Mouse (Mus musculus) bone marrow, adult 2 months (tissue): ENCODE data around the gene Mllt10. TPM values are rescaled to one million over a fixed set of nuclear protein-coding genes. Genes with fewer than 3 reads are reported as not detected.
A peak's percentile ranks its signal among the peaks of the same experiment; 100 is the strongest.

ENCODE experiments used
- H3K27ac ChIP-seq: fragments of 200-500 bp; 2 replicates; pipeline ENCODE4 v1.5.1; 2012; ENCODE audit warnings: low read depth, mild to moderate bottlenecking, control low read depth, inconsistent platforms, low read length; ENCODE audit not compliant: control insufficient read depth, poor library complexity, insufficient read depth
- H3K4me1 ChIP-seq: fragments of 200-500 bp; 2 replicates; pipeline ENCODE4 v1.6.1; 2011; ENCODE audit warnings: low read length; ENCODE audit not compliant: control insufficient read depth, insufficient read depth
- H3K4me3 ChIP-seq: fragments of 200-500 bp; replicated peaks from 2 replicates; pipeline ENCODE3; 2011; ENCODE audit warnings: mild to moderate bottlenecking, low read depth, low read length, control low read depth; ENCODE audit not compliant: control insufficient read depth
- CTCF ChIP-seq: fragments of 200-500 bp; IDR thresholded peaks from 2 replicates; pipeline ENCODE4 v1.5.1; 2011; ENCODE audit warnings: low read length, control low read depth; ENCODE audit not compliant: control insufficient read depth, insufficient read depth
- POLR2A ChIP-seq: fragments of 200-500 bp; IDR thresholded peaks from 2 replicates; pipeline ENCODE4 v1.6.1; 2011; ENCODE audit warnings: low read depth, mild to moderate bottlenecking, control low read depth, low read length, borderline replicate concordance; ENCODE audit not compliant: control insufficient read depth
- WGBS: fragments of 180-500 bp; shearing (Covaris S2); methylation state at CpG from one replicate; pipeline ENCODE4 v1.1.7; 2018; 5-methylcytosine and 5-hydroxymethylcytosine counted together
- polyA plus RNA-seq: library from polyadenylated mRNA; stranded (reverse); fragments of >200 nt; gene quantifications from 2 replicates; pipeline ENCODE4 v1.2.4, GENCODE M21; 2011; ENCODE audit warnings: low replicate concordance; ENCODE audit not compliant: missing spikeins, insufficient read depth, insufficient read length

Mllt10 gene
- polyA plus RNA-seq, 1 experiment = 49.4 TPM

DNA sequence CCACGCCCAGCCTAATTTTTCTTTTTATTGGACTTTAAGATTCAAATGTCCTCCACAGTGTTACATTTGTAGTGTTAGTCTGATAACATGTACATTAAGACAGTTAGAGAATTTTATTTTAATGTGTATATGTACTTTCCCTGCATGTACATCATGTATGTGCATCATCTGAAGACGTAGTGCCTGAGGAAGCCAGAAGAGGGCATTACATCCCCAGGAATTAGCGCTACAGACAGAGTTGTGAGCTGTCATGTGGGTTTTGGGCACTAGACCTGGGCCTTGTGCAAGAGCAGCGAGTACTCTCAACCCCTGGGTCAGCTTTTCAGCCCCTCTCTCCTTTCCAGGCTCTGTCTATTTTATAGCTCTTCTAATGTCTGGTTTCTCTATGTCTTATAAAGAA, 147.9 kb downstream of the Mllt10 start:
- WGBS = 94% methylated on average over 4 of the region's 4 CpGs
- no peaks in the 10 kb centered on the region for H3K4me1 ChIP-seq
- no peak overlapping the region for H3K27ac ChIP-seq
- no peak for TF ChIP-seq CTCF
- TF ChIP-seq POLR2A = no peak
- no peak overlapping the region for H3K4me3 ChIP-seq

DNA sequence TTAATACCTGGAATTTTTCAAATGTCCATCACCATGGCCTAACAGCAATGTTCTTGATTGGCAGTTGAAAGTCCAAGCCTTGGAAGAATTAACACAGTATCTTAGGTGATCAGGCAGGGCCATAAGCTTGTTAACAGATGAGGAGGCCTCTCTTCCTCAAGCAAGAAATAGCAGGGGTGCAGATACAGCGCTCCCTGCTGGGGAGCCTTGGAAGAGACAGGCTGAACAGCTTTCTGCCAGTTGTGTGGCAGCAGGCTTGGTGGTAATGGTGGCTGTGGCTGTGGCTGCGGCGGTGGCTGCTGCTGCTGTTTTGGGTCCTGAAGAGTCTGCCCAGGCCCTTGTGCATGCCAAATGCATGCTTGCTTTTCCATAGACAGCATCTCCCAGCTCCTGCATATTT, 150.1 kb downstream of the Mllt10 start:
- Histone ChIP-seq H3K4me3 (no peak overlapping the region), H3K27ac (no peak overlapping the region), H3K4me1 (no peaks in the 10 kb centered on the region)
- 81% methylated on average over 3 of the region's 3 CpGs for WGBS
- TF ChIP-seq CTCF (peak; percentile 77), POLR2A (no peak)

DNA sequence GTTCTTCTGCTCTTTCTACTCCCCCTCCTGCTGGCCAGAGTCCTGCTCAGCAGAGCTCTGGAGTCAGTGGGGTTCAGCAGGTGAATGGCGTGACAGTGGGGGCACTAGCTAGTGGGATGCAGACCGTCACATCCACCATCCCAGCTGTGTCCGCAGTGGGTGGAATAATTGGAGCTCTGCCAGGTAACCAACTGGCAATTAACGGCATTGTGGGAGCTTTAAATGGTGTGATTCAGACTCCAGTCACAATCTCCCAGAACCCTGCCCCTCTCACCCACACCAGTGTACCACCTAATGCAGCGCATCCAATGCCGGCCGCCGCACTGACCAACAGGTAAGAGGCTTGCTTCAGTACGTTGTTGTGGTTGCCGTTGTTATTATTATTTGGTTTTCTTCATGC, 151.8 kb downstream of the Mllt10 start:
- 94% methylated on average over 10 of the region's 10 CpGs for WGBS
- TF ChIP-seq CTCF (no peak), POLR2A (no peak)
- Histone ChIP-seq H3K27ac (no peak overlapping the region), H3K4me1 (no peaks in the 10 kb centered on the region), H3K4me3 (no peak overlapping the region)

DNA sequence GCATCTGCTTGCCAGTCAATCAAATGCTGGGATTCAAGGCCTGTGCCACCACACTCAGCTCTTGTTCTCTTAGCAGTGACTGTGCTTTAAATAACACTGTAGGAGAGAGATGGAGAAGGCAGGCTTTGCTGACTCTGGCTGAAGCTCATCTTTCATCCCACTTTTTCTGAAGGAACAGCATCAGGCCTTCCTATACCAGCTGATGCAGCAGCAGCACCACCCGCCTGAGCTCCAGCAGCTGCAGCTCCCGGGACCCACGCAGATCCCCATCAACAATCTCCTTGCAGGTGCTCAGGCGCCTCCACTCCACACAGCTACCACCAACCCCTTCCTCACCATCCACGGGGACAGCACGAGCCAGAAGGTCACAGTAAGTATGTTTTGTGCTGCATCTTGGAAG, 153.5 kb downstream of the Mllt10 start:
- WGBS = 89% methylated on average over 6 of the region's 6 CpGs
- no peak overlapping the region for H3K27ac ChIP-seq
- no peaks in the 10 kb centered on the region for H3K4me1 ChIP-seq
- TF ChIP-seq CTCF (no peak), POLR2A (no peak)
- no peak overlapping the region for H3K4me3 ChIP-seq

DNA sequence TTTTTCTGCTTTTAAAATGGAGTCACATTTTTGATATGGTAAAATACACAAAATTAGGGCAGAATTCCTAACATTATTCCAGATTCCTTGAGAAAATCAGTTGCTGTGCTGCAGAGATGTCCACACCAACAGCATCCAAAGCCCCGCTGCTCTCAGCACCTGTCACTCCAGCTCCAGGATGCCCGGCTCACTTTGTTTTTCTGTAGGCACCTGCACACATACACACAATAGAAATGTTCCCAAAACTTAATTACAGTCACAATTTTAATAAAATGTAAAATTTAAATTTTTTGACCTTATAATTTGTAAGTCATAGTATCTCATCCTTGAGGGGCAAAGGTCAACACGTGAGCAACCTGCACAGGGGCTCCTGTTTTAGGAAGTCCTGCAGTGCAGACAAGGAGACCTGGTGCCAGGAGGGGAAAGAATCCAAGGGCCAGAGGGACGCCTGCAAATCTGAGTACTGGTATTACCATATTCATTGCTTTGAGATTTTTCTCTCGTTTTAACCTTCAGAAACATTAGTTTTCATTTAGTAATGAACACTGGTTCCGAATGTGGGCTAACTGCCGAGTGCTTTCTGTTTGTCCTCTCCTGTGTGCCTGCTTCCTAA, 154.3 kb downstream of the Mllt10 start:
- H3K4me1 ChIP-seq = no peaks in the 10 kb centered on the region
- no peak overlapping the region for H3K4me3 ChIP-seq
- WGBS = 88% methylated on average over 7 of the region's 7 CpGs
- no peak overlapping the region for H3K27ac ChIP-seq
- TF ChIP-seq POLR2A (no peak), CTCF (no peak)

DNA sequence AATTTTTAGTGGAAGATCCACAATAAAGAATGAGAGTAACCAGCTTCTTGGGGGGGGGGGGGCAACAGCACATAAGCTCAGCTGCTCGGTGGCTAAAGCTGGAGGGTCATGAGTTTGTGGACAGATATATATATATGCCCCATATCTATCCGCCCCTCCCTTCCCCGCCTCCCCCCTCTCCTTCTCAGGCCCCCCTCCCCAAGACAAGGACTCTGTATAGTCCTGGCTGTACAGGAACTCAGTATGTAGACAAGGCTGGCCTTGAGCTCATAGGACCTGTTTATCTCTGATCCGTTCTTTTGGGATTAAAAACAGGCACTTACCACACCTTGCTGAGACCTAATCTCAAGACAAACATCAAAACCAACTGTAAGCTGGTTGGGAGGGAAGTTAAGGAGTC, 154.9 kb downstream of the Mllt10 start:
- WGBS = 88% methylated on average over 4 of the region's 4 CpGs
- Histone ChIP-seq H3K27ac (no peak overlapping the region), H3K4me1 (no peaks in the 10 kb centered on the region), H3K4me3 (no peak overlapping the region)
- TF ChIP-seq POLR2A (no peak), CTCF (no peak)

DNA sequence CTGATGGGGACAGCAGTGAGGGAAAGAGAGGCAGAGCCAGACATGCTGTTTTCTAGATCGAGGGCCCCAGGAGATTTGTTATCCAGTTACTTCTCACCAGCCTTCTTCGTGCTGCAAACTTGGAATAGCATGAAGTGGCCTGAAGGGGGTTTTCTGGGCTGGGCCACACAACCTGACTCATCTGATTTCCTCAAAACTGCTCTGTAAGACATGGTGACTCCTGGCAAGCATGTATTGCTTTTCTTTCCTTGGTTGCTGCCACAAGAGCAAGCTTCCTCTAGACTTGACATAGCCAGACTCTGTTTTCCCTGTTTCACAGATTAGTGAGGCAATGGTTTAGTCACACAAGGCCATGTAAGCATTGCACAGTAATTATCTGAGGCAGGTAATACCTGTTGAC, 159.0 kb downstream of the Mllt10 start:
- no peak overlapping the region for H3K4me3 ChIP-seq
- WGBS = 71% methylated on average over 2 of the region's 2 CpGs
- no peak overlapping the region for H3K27ac ChIP-seq
- TF ChIP-seq POLR2A (no peak), CTCF (no peak)
- no peaks in the 10 kb centered on the region for H3K4me1 ChIP-seq

DNA sequence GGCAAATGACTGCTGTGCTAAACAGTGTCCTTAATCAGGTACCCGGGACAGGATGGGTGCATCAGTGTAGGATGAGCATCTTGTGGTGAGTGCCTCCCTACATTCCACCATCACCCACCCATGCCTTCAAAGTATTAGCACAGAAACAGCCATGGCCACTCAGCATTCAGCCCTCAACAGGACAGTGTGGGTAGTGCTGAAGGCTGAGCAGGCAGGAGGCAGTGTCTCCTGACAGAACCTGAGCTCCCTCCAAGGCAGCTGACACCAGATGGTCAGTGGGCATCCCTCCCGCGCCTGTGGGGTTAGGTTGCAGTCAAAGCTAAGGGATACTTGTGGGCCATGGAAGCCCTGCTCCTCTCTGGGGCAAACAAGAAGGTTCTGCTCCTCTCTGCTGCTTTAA, 162.8 kb downstream of the Mllt10 start:
- no peak for TF ChIP-seq CTCF
- no peak for TF ChIP-seq POLR2A
- no peak overlapping the region for H3K4me3 ChIP-seq
- no peak overlapping the region for H3K27ac ChIP-seq
- no peaks in the 10 kb centered on the region for H3K4me1 ChIP-seq
- WGBS = 84% methylated on average over 3 of the region's 3 CpGs

DNA sequence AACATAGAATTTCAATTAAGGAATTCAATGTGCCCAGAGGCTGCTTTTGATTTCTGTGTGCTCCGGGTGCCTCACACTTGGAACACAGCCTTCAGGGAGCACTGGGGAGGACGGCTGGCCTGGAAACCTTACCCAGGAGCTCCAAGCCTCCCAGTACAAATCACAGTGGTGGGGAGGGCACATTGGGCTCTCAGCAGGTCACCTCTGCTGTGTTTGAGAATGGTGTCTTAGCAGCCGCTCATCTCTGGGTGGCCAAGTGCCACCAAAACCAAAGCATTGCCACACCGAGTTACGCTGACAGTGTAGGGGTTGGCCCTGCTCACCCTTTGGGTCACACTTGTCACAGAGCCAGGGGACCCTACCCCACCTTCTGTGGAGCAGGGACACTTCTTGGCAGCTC, 163.5 kb downstream of the Mllt10 start:
- Histone ChIP-seq H3K4me3 (no peak overlapping the region), H3K4me1 (no peaks in the 10 kb centered on the region), H3K27ac (no peak overlapping the region)
- TF ChIP-seq CTCF (no peak), POLR2A (no peak)
- WGBS = 83% methylated on average over 5 of the region's 5 CpGs
